Mouse (Mus musculus) erythroid progenitor cell, adult 5-6 weeks (primary cell): ENCODE data around the gene Col4a3bp. TPM values are rescaled to one million over a fixed set of nuclear protein-coding genes. Genes with fewer than 3 reads are reported as not detected.
A peak's percentile ranks its signal among the peaks of the same experiment; 100 is the strongest.

Experiments
- ATAC-seq: replicated peaks from 2 replicates; pipeline ENCODE4 v1.8.0; 2016; ENCODE audit warnings: moderate number of reproducible peaks, mild to moderate bottlenecking, moderate TSS enrichment, inconsistent platforms; ENCODE audit not compliant: poor library complexity, low FRiP score, severe bottlenecking
- total RNA-seq, 2 experiments: library from RNA; stranded (forward) in 1 of 2; stranded (reverse) in 1 of 2; fragments of 150-400 nt in 1 of 2; fragments of 186-747, 209-891 nt in 1 of 2; gene quantifications; 2 replicates each; pipeline versions ENCODE4 v1.2.3 to v1.2.4; 2015 to 2017; ENCODE audit warnings: low replicate concordance in 2 of 2

Col4a3bp gene
- total RNA-seq (2015; ENCODE audit: low replicate concordance) (61.6 and 63.7 TPM in 2 replicates), total RNA-seq (2017; ENCODE audit: low replicate concordance) (72.0 and 72.3 TPM in 2 replicates)

GRCm38 (mm10) chr13:96542081-96542889 is at the start of gene Col4a3bp, which contains the start of gene Polk:
Gene Col4a3bp (plus strand): TSS chr13:96542618.
Gene Polk (minus strand): TSS chr13:96542579.
- peak; percentile 97 for ATAC-seq

GRCm38 (mm10) chr13:96496630-96497029 is 45.8 kb upstream of the Col4a3bp start:
- ATAC-seq: no peak

GRCm38 (mm10) chr13:96499891-96500290 is 42.5 kb upstream of the Col4a3bp start:
- no peak for ATAC-seq

DNA sequence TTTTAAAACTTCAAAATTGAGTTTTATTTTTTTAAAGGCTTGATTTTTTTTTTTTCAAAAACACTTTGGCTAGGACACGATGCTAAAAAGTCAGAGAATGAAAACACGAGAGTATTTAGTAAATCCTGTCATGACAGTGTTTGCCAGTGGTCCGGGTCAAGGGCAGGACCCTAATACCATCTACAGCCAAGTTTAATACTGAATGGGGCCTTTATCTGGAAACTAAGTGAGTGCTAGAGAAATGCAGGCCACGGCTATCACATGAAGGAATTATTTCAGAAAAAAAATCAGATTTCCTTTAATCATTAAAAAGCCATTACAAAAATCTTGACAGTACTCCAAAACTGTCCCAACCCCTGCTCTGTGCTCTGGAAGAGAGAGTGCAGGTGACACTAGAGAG is 36.8 kb upstream of the Col4a3bp start:
- no peak for ATAC-seq

DNA sequence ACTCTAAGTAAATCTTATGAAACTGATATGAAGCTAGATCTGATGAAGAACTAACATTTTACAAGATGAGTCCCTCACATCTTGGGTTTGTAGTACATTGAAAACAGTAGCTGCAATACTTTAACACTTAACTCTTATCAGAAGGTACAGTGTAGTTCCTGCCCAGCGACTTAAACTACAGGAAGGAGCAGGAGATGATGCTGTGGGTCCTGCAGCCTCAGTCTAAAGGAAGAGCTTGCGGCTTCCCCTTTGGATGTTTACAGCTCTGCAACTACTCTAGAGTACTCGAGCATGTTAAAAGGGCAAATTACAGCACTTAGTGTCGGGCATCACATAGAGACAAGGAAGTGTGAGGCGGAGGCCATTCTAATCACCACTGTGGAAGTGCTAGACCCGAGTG is 36.1 kb upstream of the Col4a3bp start:
- no peak for ATAC-seq

GRCm38 (mm10) chr13:96507541-96507940 is 34.9 kb upstream of the Col4a3bp start:
- no peak for ATAC-seq

GRCm38 (mm10) chr13:96510635-96511034 is 31.8 kb upstream of the Col4a3bp start:
- ATAC-seq: no peak

DNA sequence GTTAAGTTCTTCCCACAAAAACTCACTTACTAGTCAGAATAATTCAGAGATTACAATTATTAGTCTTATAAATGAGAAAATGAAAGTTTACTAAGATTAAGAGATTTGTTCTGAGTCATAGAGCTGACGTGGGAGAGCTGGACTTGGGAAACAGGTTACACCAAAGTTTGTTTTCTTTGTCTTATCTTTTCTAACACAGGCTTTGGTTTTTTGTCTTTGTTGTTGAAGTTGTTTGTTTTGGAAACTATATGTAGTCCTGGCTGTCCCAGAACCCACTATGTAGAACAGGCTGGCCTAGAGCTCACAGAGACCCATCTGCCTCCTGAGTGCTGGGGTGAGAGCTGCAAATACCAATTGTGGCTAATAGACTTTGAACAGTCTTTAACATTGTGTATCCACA is 31.2 kb upstream of the Col4a3bp start:
- ATAC-seq: no peak

- no peak for ATAC-seq
These were observed 30.5 kb upstream of the Col4a3bp start for GRCm38 (mm10) chr13:96511893-96512292.

- no peak for ATAC-seq
These were observed 28.1 kb upstream of the Col4a3bp start for GRCm38 (mm10) chr13:96514154-96514942.

GRCm38 (mm10) chr13:96516249-96516648 is 26.2 kb upstream of the Col4a3bp start:
- no peak for ATAC-seq

GRCm38 (mm10) chr13:96517335-96517734 is 25.1 kb upstream of the Col4a3bp start:
- ATAC-seq: no peak

GRCm38 (mm10) chr13:96521294-96521693 is 21.1 kb upstream of the Col4a3bp start:
- ATAC-seq: no peak

DNA sequence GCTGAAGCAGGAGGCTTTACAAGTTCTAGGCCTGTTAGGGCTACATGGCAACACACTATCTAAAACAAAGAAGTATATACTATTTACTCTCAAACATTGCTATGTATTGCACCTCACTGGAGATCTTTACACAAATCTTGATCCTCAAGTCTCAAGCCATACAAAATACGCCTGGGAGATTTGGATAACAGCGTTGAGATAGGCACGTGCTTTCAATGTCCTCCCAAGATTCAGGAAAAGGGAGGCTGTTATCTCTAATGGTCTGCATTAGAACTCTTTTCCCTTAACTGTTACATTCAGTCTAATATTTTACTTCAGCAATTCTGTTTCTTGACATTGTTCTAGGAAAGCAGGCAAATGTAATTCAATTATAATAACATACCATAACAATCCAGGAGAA is 15.4 kb upstream of the Col4a3bp start:
- no peak for ATAC-seq

- ATAC-seq: no peak
These were observed 14.6 kb upstream of the Col4a3bp start for GRCm38 (mm10) chr13:96527856-96528255.

GRCm38 (mm10) chr13:96528776-96529175 is 13.6 kb upstream of the Col4a3bp start:
- ATAC-seq: no peak

DNA sequence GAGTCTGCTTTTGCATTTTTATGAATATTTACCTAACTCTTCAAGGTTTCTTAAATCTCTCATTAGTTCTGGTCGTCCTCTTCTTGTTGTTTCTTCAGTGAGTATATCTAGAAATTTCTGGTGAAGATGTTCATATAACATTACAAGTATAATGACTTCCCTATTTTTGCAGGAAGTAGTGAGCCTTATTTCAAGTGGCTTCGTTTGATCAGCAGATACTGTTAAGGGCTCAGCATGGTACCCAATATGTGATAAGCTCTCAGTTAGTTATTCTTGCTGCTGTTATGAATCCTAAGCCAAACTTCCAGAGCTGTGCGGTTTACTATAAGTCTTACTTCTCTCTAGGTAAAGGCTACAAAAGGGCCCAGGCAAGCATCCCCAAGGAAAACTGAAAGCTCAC is 12.9 kb upstream of the Col4a3bp start:
- no peak for ATAC-seq

- ATAC-seq: no peak
These were observed 12.4 kb upstream of the Col4a3bp start for GRCm38 (mm10) chr13:96530064-96530463.

- ATAC-seq: no peak
These were observed 10.2 kb upstream of the Col4a3bp start for GRCm38 (mm10) chr13:96532176-96532575.

DNA sequence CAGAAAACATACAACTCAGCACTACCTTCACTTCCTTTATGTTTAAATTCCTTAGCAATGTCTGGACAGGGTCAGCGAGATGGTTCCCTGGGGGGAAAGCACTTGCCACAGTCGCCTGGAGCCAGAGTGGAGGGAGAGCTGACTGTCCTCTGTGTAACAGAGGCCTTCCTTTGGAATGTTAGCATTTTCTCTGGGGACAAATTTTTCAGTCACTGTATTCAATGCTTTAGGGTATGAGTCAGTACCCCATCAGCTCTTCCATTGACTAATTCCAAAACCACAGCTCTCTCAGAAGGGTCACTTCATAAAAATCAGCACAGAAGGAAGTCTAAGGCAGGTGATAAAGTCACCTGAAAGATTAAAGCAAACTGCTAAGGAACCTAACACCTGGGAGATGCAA is 8.7 kb upstream of the Col4a3bp start:
- ATAC-seq: no peak
